Comparison of ENCODE assay signal across 9 mouse cellular contexts in genomic region chr11:21996661-21997560, GRCm38 (mm10). TPM values are rescaled to one million over a fixed set of nuclear protein-coding genes. Genes with fewer than 3 reads are reported as not detected.
DNase-seq lines count a peak whose midpoint lies in the region; ATAC-seq lines count a peak whose summit lies in the region.
"Had no signal": no experiment of that assay in that cellular context is flagged by ENCODE, and none has a peak within 500 bp of the region (broad histone marks: within the 10 kb centered on the region; RNA-seq: fewer than 3 reads in every experiment).

No protein-coding gene starts in this region.

- peak; percentile 6 to 59 for DNase-seq in adrenal gland, adult (ENCODE audit: inconsistent age in 2 of 2, low spot score in 1 of 2)
- no peak for DNase-seq in adrenal gland, adult 8-10 months
- DNase-seq in urinary bladder, adult 2 months (ENCODE audit: low spot score) = peak; percentile 26
- no peak for DNase-seq in urinary bladder, postnatal 4 days (ENCODE audit: low spot score in 2 of 2)
- peak; percentile 39 for DNase-seq in heart, postnatal 4 days
- peak; percentile 21 to 30 for DNase-seq in left cerebral cortex, postnatal 36 days (ENCODE audit: low spot score in 2 of 2)
- DNase-seq in neural tube, embryonic 10.5 days (ENCODE audit: extremely low spot score, low spot score) = peak; percentile 77

- intact Hi-C loops in left cerebral cortex, postnatal 36 days (cut with DNase I) = no loop called here

- no peak for ATAC-seq in monocyte, adult 5-6 weeks (replicated peaks; ENCODE audit: insufficient number of reproducible peaks, low FRiP score, low TSS enrichment, poor library complexity, severe bottlenecking)

RNA-seq across cellular contexts. Expression of gene Otx1, which starts 5.8 kb away (rescaled TPM):
- total RNA-seq in adrenal gland, adult 8-10 months (2022) = not detected
- polyA plus RNA-seq in urinary bladder, adult 2 months (2012; rRNA removed) = 0.01 and 0.03 TPM in 2 replicates
- under 1 TPM in 1 of 2 experiments, not detected in 1; 0.09 TPM for total RNA-seq in heart, postnatal 4 days (2021)
- 1 to 10 TPM; 6.1 to 6.2 TPM for total RNA-seq in left cerebral cortex, postnatal 36 days (2021)
- total RNA-seq in monocyte, adult 5-6 weeks (2017) = not detected in 3 replicates
- polyA plus RNA-seq: macrophage had no signal

Comparison
In these comparisons a context has a peak if more than half of its experiments do, and no peak if none do; other contexts are left out.
1. DNase-seq: peak in adrenal gland, adult (2 of 2), urinary bladder, adult 2 months (single experiment), heart, postnatal 4 days (single experiment), left cerebral cortex, postnatal 36 days (2 of 2) and neural tube, embryonic 10.5 days (single experiment); none in adrenal gland, adult 8-10 months (single experiment) and urinary bladder, postnatal 4 days (0 of 2).